Mouse (Mus musculus): ENCODE results near the gene Hexim2. TPM values are rescaled to one million over a fixed set of nuclear protein-coding genes. Genes with fewer than 3 reads are reported as not detected.
A peak's percentile ranks its signal among the peaks of the same experiment; 100 is the strongest.

The Hexim2 gene
- total RNA-seq, 2 experiments from 2014 or later = 1.8 to 3.5 TPM

DNA sequence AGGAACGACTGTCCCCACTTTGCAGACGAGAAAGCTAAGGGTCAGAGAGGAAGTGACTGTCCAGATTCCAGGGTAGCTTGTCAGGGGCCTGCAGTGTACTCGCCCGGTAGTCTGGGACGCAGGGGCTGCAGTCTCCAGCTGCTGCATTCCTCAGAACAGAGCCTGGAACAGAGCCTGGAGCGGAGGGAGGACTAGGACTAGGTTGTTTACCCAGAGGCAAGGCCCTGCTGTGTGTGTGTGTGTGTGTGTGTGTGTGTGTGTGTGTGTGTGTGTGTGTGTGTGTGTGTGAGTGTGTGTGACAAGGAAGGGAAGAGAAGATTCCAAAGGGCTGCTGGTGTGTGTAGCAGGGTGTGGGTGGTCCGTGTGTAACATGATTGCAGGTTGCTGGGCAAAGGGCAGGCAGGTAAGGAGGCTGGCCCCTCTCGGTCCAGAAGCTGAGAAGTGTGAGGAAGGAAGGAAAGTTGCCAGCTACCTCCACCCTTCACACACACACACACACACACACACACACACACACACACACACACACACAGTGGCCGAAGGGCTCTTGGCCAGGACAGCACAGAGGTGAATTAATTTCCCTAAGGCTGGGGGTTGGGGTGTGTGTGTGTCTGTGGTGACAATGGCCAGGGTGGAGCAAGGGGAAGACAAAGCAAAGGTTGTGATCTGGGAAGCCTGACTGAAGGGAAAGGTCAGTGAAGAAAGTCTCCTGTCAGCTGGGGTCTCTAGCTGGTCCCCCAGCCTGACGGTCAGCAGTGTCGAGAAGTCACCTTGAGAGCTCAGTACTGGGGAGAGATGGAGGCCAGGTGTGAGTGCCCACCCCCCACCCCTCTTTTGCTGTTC lies 9.1 kb downstream of the Hexim2 start:
- no peak for ATAC-seq (replicated peaks; ENCODE audit: poor library complexity)

DNA sequence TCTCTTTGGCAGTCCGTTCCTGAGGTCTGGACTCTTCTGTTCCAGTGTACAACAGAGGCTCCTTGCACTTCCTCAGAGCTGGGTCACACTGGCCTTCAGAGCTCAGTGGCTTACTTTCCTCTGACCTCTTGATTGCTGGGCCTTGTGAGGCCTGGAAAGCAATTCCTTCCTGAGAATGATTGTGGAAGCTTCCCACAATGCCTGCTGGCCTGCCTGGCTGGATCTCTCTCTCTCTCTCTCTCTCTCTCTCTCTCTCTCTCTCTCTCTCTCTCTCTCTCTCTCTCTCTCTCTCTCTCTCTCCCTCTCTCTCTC lies 9.7 kb downstream of the Hexim2 start:
- 0 out of 2 replicates have a peak, but pooled peaks have one; percentile 9 for ATAC-seq (replicated peaks; ENCODE audit: poor library complexity)

DNA sequence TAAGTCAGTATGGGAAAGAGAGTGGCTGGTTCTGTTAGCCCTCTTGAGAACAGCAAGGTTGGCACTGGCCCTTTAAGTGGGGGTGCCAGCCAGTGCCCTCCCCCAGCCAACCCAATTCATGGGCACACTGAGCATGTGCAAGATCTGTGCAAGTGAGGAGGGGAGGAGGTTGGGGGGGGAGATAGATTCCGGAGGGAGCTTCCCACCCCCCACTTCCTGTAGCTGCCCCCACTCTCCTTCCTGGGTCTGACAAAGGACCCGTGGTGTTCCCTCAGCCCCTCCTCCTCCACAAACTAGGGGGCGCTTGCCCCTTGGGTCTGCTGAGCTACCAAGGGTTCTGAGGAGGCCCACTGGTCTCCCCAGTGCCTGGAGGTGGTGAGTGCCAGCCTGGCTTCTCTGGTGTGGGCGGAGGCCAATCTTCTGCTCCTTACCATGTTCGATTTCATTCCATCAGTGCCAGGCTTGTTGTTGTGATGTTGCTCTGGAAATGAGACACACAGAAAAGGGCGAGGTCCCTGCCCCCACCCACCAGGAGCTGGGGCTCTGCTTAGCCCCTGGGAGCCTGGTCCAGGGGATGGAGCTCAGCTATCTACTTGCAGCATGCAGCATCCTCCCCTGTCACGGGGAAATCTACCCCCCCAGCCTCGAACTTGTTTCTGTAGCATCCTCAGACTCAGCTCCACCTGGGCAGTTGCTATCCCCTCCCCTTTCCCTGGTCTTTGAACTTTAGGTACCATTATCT lies 10.4 kb downstream of the Hexim2 start:
- peak; percentile 40 for ATAC-seq (replicated peaks; ENCODE audit: poor library complexity)

DNA sequence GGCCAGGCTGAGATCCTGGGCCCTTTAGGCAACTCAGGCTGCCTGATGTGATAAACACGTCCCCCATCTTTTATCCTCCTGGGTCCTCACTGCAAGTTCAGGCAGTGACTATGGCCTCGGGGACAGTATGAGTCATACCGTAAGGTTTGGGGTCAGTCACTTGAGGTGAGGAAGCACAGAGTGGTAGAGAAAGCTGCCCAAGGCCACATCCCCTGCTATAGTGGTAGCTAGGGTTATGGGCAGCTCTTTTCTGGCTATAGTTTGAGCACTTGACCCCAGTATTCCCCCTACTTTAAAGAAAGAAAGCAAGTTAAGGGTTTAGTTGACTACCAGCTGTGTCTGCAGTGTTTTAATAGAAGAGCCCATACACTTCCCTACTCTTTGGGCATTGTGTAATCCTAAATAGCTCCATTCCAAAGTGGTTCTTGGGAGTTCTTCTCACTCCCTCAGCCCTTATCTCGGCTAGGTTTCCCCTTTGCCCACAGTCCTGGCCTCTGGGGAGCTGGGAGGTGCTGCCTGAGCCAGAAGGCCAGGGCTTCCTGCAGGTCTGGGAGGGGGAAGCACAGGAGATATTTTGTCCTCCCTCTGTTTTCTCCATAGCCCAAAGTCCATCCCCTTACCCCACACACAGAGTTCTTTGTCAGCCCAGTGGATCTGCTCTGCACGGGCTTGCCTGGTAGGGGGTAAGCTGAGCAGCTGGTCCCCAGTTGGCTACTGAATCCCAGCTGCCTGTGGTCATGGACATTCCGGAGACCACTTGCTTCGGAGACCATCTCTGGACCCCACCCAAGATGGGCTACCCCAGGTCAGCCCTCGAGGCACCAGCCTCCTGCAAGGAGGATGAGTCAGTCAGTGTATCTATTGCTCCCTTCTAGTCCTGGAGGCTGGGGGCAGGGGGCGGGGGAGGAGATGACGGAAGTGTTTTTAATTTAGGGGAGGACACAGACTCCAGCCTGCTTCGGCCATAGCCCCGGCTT lies 12.4 kb downstream of the Hexim2 start:
- ATAC-seq (replicated peaks; ENCODE audit: poor library complexity) = no peak

DNA sequence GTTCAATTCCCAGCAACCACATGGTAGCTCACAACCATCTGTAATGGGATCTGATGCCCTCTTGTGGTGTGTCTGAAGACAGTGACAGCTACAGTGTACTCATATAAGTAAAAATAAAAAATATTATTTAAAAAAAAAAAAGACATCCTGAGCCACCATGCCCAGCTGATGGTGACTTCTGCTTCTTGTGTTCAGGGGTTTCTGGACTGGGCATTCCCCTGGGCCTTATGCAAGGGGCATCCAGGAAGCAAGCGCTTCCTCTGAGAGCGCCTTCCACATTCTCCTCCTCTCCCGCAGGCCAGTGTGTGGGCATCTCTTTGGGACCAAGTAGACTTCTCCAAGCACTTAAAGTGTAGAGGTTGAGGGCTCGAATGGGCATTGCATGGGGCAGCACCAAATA lies 14.2 kb downstream of the Hexim2 start:
- peak; percentile 60 for ATAC-seq (replicated peaks; ENCODE audit: poor library complexity)

DNA sequence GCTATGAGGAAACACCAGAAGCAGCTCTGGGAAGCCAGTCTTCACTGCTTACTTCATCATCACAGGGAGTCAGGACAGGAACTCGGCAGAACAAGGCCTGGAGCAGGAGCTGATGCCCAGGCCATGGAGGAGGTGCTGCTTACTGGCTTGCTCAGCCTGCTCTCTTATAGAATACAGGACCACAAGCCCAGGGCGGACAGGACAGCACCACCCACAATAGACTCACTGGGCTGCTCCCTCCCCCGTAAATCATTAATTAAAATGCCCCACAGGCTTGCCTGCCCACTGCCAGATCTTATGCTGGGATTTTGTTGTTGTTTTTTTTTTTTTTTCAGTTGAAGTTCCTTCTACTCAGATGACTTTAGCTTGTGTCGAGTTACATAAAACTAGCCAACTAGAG lies 15.5 kb downstream of the Hexim2 start:
- ATAC-seq (replicated peaks; ENCODE audit: poor library complexity) = peak; percentile 40

DNA sequence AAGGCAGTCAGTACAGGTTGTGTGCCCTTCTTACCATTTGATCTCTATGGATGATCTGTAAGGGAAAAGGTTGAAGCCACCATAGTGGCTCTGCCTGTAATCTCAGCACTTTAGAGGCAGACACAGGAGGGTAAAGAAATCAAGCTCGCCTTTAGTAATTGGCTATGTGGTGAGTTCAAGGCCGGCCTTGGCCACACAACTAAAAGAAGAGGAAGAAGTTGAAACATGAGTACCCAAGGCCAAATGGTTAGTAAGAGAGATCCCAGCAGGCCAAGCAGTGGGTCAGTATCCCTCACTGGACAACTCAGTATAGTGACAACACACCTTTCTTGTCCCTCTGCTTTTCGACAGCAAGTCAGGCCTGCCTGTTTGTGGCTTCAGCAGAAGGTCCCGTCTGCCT lies 17.5 kb downstream of the Hexim2 start:
- ATAC-seq (replicated peaks; ENCODE audit: poor library complexity) = no peak

DNA sequence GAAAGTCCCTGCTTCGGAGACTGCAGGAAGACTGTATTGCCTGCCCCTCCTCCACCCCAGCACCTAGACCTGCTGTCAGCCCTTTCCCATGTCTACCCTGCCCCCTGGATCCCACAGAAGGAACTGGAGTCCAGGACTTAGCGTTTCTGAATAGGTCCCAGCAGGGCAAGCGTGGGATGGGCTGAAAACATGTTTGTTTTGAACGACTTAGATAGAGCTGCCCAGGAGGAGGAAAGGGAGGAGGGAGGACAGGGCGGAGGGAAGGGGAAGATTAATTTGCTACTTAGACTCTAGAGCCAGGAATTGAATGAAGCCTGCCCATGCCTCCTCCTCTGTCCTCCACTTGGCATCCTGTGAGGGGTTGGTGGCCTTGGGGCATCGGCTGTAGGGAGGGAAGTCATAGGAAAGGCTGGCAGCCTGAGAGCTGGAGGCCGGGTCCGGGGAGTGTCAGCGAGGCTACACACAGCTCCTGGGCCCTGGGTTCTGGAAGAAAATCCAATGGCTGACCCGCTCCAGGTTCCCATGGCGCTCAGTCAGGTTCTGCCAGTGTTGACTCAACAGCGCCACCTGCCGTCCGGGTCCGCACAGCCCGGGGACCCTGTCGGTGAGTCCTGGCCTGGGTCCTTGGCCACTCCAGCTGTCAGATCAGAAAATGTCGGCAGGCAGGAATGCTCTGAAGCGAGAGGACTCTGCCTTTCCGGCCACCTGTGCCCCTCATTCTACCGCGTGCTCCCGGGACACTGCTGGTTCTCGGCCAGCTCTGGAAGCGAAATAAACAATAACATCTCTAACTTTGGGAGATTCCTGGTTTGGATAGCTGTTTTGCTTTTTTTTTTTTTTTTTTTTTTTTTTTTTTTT lies 26.6 kb downstream of the Hexim2 start:
- peak; percentile 96 for ATAC-seq (replicated peaks; ENCODE audit: poor library complexity)

DNA sequence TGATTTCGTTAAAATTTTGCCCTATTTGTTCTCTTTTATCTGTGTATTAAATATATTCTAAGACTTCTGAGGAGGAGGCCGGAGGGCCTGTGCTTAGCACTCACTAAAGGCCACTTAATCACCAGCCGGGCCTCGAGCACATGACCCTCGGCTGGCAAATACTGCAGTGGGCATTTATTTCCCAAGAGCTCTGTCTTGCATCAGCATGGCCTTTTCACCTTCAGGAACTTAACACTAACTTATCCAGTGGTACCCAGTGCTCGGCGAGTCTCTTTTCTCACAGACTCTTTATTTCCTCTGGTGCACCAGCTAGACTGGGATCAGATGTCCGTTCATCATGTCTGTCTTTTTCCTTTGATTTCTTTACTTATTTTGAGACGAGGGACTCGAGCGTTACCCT lies 28.5 kb downstream of the Hexim2 start:
- no peak for ATAC-seq (replicated peaks; ENCODE audit: poor library complexity)

DNA sequence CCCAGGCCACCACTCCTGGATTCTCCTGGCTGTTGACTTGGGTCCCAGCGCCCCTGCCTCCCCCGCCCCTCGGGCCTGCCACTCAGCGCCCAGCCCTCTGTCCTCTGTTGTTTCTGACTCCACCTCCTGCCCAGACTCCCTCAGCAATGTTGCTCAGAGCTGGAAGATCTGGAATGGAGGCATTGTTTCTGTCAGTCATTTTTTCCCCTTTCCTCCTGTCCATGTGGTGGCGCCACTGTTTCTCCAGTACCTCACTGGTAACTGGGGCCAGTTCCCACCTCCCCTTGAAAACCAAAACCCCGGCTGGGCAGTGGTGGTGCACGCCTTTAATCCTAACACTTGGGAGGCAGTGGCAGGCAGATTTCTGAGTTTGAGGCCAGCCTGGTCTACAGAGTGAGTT lies 29.2 kb downstream of the Hexim2 start:
- 0 out of 2 replicates have a peak, but pooled peaks have one; percentile 22 for ATAC-seq (replicated peaks; ENCODE audit: poor library complexity)

DNA sequence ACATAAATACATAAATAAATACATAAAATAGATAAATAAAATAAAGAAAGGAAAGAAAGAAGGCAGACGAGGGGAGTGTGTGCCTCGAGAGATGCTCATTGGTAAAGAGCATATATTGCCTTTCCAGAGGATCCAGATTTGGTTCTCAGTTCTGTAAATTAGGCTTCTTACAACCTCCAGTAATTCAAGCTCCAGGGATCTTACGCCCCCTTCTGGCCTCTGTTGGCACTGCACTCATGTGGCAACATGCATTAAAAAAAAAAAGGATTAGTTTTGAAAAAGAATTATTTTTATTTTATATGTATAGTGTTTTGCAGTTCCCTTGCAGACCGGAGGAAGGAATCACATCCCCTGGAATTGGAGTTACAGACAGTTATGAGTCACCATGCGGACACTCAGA lies 29.9 kb downstream of the Hexim2 start:
- ATAC-seq (replicated peaks; ENCODE audit: poor library complexity) = no peak

DNA sequence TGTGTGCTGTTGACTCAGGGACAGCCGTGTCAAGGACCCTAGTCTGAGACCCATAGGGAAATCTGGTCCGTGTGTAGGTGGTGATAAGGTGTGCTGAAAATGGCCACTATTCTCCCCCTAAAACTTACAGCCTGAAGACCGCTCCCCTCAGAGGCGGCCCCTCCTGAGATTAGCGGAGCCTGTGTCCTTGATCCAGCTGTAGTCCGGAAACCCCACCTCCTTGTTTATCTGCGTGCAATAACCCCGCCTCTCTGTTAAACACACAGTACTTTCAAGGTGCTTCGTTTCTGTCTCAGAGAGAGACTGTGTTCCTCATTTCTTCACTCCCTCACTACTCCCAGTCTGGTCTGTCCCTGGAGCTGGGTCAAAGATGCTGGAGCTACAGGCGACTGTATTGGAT lies 32.2 kb downstream of the Hexim2 start:
- peak; percentile 56 for ATAC-seq (replicated peaks; ENCODE audit: poor library complexity)

DNA sequence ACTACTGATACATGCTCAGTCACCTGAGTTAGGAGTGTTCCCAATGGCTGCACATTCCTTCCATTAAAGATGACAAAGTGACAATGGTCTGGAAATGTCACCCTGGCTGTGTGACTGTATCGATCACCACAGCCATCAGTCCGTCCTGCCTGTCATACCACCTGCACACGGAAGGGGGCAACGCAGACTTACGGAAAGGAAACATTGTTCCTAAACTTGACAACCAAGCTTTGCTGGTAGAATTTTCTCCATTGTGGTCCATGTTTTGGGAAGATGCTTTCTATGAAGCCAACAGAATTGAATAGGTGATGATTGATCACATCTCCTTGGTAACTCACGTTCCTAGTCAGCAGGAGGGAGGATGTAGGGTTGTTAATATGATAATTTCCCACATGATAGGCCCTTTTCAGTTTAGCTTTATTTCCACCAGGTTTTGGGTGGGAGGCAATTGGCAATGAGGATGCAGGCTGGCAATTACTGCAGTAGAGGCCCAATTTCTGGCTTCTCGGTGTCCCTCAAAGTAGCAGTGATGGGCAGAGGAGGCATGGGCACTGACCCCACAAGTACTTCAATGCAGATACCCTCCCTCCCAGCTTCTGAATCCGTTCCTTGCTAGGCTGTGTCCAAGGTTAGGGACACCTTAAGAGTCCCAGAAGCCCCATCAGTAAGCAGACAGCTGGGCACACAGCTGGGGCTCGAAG lies 36.6 kb downstream of the Hexim2 start:
- peak; percentile 70 for ATAC-seq (replicated peaks; ENCODE audit: poor library complexity)

DNA sequence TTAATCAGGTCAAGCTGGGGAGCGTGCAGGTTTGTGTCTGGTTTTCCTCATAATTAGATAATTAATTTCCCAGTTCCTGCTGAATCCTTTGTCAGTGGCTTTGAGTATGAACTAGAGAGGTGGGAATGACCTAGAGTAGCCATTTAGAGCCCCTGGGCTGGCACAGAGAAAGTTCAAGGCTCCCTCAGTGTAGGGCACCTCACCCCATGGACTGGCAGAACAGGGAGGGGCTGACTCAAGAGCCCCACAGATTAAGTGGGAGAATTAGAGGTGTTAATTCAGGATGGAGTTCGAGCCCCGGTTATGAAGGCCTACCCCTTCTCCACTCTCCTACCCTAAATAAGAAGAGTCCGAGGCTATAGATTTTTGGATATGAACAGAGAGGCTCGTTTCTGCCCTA lies 37.4 kb downstream of the Hexim2 start:
- ATAC-seq (replicated peaks; ENCODE audit: poor library complexity) = no peak

DNA sequence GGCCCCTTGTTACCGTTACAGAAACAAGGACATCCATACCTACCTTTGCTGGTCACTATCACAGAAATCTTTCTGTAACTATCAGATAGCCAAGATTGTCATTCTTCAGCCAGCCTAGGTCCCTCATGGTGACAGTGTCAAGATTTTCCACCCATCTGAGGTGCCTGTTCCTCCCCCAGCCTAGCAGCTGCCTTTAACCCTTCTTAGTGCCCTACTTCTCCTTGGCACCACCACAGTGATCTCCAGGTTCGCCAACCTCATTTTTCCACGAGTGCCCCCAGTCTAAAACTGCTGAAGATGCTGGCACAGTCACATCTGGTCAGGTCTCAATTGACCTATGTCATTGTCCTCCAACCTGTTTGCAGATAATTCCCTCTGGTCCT lies 37.9 kb downstream of the Hexim2 start:
- ATAC-seq (replicated peaks; ENCODE audit: poor library complexity) = no peak

DNA sequence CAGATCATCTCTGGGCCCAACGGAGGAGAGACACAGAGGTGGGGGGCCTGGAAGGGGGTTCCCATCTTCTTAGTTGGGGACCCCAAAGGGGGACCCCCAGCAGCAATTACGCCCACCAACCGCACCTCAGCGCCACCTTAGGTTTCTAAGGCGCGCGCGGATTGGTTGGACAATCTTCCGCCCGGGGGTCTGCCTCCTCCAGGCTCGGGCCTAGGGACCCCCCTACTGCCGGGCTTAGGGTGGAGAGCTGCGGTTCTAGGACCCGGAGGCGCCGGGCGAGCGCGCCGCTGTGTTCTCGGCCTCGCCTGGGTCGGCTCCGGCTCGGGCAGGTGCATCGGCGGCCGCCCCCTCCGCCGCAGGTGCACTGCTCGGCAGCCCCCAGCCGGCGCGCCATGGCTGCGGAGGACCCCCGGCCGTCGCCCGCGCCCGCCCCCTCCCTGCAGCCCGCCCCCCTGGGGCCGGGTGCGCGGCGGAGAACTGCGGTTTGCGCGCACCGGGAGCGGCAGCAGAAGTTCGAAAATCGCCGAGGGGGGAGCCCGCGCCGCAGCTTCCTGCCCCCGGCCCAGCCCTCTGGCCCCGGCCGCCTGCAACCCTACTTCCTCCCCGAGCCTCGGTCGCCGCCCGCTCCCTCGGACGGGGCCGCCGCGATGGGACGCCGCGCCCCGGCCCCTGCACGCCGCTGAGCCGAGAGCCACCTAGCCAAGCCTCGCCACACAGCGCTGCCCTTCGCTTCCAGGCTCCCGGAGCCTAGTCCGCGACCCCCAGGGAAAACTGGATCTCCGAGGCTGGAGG lies 38.5 kb downstream of the Hexim2 start, which contains the start of gene Fmnl1:
Fmnl1 (plus strand) TSS at position 614 of the 792 bp plus-strand sequence.
- ATAC-seq (replicated peaks; ENCODE audit: poor library complexity) = peak; percentile 24

DNA sequence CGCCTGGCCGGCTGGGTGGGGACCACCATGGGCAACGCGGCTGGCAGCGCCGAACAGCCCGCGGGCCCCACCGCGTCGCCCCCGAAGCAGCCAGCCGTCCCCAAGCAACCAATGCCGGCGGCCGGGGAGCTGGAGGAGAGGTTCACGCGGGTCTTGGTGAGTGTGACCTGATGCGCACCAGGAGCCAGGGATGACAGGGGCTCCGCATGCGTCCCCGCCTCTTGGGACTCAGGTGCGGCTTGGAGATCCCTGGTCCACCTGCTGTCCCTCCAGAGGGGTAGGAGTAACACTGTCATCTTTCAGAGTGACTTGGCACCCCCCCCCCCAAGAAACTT lies 39.0 kb downstream of the Hexim2 start:
- no peak for ATAC-seq (replicated peaks; ENCODE audit: poor library complexity)

DNA sequence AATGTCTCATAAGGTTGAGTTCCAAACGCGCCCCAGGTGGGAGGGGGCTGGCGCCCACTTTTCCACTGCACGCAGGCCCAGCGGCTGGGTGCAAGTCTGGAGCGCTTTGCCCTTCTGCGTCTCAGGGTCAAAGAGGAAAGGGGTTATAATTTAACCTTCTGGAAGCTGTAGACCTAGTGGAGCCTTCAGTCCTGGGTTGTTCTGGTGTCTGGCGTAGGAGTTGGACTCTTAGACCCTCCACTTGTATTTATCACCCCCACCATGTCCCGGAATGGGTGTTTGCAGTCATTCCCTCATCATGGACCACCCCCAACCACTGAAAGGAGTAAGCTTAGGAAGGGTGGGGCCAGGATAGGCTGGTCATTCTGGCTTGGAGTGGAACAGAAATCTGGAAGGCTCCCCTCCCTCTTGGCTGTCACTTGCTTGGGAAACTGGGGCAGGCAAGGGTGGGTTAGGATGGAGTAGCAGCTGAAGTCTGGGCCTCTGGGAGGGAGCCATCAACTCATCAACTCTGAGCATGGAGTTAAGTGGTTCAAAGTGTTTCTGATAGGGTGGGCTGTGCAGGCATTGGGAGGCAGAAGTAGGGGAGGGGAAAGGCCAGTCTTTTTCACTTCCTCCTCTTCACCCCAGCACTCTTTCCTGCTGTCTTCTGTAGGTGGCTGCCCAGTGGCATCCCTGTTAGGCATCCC lies 39.6 kb downstream of the Hexim2 start:
- ATAC-seq (replicated peaks; ENCODE audit: poor library complexity) = no peak

Measured in megakaryocyte progenitor cell, adult 5-6 weeks (primary cell).